Mouse (Mus musculus): ENCODE measurements around the gene Tmem256. TPM values are rescaled to one million over a fixed set of nuclear protein-coding genes. Genes with fewer than 3 reads are reported as not detected.

Gene Tmem256
- total and polyA plus RNA-seq, 2 experiments = 284 to 353 TPM

DNA sequence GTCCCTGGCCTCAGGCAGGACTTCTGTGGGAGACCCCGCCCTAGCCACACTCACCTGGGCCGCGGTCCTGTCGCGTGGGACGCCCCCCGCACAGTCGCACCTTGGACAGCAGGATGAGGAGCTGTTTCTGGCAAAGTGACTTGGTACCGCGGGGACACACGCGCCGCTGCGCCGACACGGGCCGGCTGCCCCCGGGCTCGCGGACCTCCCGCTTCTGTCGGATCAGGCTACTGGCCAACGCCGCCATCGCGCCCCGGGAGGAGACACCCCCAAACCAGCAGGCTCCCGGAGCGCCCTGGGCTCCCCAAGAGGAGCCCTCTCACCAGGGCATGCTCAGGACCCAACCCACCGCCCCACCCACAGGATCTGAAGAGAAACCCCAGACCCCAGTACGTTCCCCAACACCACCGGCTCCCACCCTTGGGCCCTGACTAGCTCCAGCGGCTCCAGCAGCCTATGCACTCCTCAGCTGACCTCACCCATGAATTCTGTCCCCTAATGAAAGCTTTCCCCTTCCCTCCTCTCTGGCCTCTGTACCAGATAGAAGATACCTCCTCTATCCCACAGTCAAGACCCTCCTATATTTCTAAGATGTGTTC lies 36.8 kb upstream of the Tmem256 start, which contains the start of gene Fgf11:
Fgf11 (minus strand) TSS at position 479 of the 599 bp plus-strand sequence.
- Histone ChIP-seq H3K36me3 (ENCODE audit: control insufficient read depth, insufficient read depth, low read length) (no peaks in the 10 kb centered on the region), H3K79me2 (ENCODE audit: control insufficient read depth, insufficient read depth, low read length) (no peaks in the 10 kb centered on the region), H3K4me3 (ENCODE audit: insufficient read depth, low read depth, low read length) (peak within 1 kb of the TSS; percentile 59), H3K4me1 (ENCODE audit: control insufficient read depth, insufficient read depth, low read length) (peaks cover 4% of the 10 kb centered on the region), H3K9ac (ENCODE audit: low read depth, low read length) (peak within 1 kb of the TSS; percentile 61), H3K27me3 (ENCODE audit: control insufficient read depth, insufficient read depth, low read length) (peaks cover 9% of the 10 kb centered on the region), H3K27ac (replicated peaks; ENCODE audit: insufficient read depth, low read depth, low read length) (no peak within 1 kb of the TSS)
- no peak for DNase-seq (ENCODE audit: extremely low read depth, low read depth, low spot score)
- TF ChIP-seq CTCF (IDR thresholded peaks at IDR 0.05; ENCODE audit: low read depth, low read length) = no peak
- no peak for TF ChIP-seq POLR2A (IDR thresholded peaks at IDR 0.05; ENCODE audit: extremely low read depth, insufficient read depth, low read length)
- WGBS = 3% methylated on average over 33 of the region's 33 CpGs

DNA sequence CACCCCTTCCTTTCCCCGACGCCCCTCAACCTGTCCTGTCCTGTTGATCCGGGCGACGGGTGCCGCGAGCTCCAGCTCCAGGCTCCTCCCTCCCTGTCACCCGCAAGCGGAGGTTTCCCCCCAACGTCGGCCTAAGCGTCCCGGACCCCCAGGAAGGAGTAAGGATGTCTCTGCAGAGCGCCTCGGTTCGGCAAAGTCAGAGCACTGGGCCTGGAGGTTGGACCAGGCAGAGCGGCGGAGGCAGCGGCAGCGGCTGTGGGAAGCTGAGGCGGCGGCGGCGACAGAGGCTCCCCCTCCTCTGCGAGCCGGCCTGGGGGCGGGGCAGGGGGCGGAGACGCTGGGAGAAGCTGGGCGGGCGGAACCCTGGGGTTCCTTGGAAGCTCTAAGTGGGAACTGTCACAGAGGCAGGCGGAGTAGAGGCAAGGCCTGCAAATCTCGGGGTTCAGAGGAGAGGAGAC lies 35.6 kb upstream of the Tmem256 start:
- Histone ChIP-seq H3K9ac (ENCODE audit: low read depth, low read length) (peak overlapping the region; percentile 61), H3K27ac (replicated peaks; ENCODE audit: insufficient read depth, low read depth, low read length) (0 out of 2 replicates have a peak overlapping the region, but pooled peaks have one; percentile 81)

DNA sequence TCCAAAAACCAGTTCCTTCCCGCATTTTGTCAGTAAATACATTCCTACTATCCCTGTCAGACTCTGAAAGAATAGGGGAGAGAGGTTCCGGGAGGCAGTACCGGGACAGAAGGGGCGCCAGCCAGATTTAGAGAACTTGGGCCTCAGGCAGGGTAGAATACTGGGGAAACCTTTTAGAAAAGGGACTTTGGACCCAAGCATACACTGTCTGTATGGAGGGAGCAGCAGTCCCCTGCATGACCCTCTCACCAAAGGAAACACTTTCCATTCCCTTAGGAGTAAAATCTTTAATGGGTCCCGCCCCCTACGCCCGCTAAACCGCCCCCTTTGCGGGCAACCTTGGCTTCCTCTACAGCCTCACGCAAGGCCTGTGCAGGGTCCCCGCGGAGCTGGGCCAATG lies 35.0 kb upstream of the Tmem256 start:
- no peaks in the 10 kb centered on the region for H3K79me2 ChIP-seq (ENCODE audit: control insufficient read depth, insufficient read depth, low read length)
- TF ChIP-seq CTCF (IDR thresholded peaks at IDR 0.05; ENCODE audit: low read depth, low read length) = no peak
- TF ChIP-seq POLR2A (IDR thresholded peaks at IDR 0.05; ENCODE audit: extremely low read depth, insufficient read depth, low read length) = no peak
- WGBS = 2% methylated on average over 12 of the region's 12 CpGs
- H3K4me1 ChIP-seq (ENCODE audit: control insufficient read depth, insufficient read depth, low read length) = peaks cover 4% of the 10 kb centered on the region
- H3K27me3 ChIP-seq (ENCODE audit: control insufficient read depth, insufficient read depth, low read length) = peaks cover 9% of the 10 kb centered on the region
- H3K27ac ChIP-seq (replicated peaks; ENCODE audit: insufficient read depth, low read depth, low read length) = peak overlapping the region; percentile 81
- DNase-seq (ENCODE audit: extremely low read depth, low read depth, low spot score) = peak; percentile 61
- H3K9ac ChIP-seq (ENCODE audit: low read depth, low read length) = peak overlapping the region; percentile 61
- H3K4me3 ChIP-seq (ENCODE audit: insufficient read depth, low read depth, low read length) = peak overlapping the region; percentile 59
- no peaks in the 10 kb centered on the region for H3K36me3 ChIP-seq (ENCODE audit: control insufficient read depth, insufficient read depth, low read length)

More for the DNA sequence above, 35.6 kb upstream of the Tmem256 start:
- H3K4me1 ChIP-seq (ENCODE audit: control insufficient read depth, insufficient read depth, low read length) = peaks cover 4% of the 10 kb centered on the region
- H3K27me3 ChIP-seq (ENCODE audit: control insufficient read depth, insufficient read depth, low read length) = peaks cover 9% of the 10 kb centered on the region
- peak; percentile 62 for DNase-seq (ENCODE audit: extremely low read depth, low read depth, low spot score)
- 0 out of 2 replicates have a peak, but pooled peaks have one; percentile 33 for TF ChIP-seq POLR2A (IDR thresholded peaks at IDR 0.05; ENCODE audit: extremely low read depth, insufficient read depth, low read length)
- TF ChIP-seq CTCF (IDR thresholded peaks at IDR 0.05; ENCODE audit: low read depth, low read length) = no peak
- H3K4me3 ChIP-seq (ENCODE audit: insufficient read depth, low read depth, low read length) = peak overlapping the region; percentile 59
- WGBS = under 1% methylated on average over 33 of the region's 33 CpGs
- no peaks in the 10 kb centered on the region for H3K79me2 ChIP-seq (ENCODE audit: control insufficient read depth, insufficient read depth, low read length)
- H3K36me3 ChIP-seq (ENCODE audit: control insufficient read depth, insufficient read depth, low read length) = no peaks in the 10 kb centered on the region

DNA sequence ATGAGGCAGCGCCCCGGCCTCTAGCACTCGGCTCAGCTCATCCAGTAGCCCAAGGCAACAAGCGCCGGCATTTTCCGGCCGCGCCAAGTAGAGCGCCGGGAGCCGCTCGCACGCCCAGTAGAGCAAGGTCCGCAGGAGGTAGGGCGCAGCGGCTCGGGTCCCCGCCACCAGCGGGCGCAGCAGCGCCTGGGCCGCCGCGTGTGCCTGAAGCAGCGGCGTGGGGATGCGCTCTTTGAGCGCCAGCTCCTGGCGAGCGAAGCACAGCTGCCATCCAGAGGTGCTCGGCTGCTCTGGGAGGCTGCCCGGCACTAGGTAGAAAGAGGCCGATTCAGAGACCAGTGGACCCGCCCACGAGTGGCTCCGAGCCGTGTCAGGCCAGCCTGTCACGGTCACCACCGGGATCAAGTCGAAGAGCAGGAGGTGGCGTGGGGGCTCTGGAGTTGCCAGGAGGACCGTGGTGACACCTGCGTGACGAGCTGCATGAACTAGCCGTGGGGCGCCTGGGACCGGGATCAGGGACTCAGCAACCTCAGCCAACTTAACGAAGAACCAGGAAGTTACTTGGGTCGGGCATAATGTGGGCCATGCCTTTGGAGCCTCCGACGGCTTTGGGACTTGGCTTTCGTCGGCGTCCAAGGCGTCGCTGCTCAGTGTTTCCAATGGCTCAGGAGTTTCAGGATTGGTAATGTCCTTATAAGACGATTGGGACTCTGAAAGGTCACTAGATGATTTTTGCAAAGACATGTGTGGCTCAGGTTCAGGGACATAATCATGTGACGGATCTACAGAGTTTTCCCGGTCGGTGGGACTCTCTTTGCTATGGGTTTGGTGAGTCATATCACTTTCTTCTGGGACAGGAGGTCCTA lies 34.3 kb upstream of the Tmem256 start:
- Histone ChIP-seq H3K9ac (ENCODE audit: low read depth, low read length) (peak overlapping the region; percentile 67), H3K36me3 (ENCODE audit: control insufficient read depth, insufficient read depth, low read length) (no peaks in the 10 kb centered on the region), H3K27ac (replicated peaks; ENCODE audit: insufficient read depth, low read depth, low read length) (peak overlapping the region; percentile 81), H3K79me2 (ENCODE audit: control insufficient read depth, insufficient read depth, low read length) (no peaks in the 10 kb centered on the region), H3K4me1 (ENCODE audit: control insufficient read depth, insufficient read depth, low read length) (peaks cover 4% of the 10 kb centered on the region), H3K27me3 (ENCODE audit: control insufficient read depth, insufficient read depth, low read length) (peaks cover 9% of the 10 kb centered on the region), H3K4me3 (ENCODE audit: insufficient read depth, low read depth, low read length) (peak overlapping the region; percentile 59)
- DNase-seq (ENCODE audit: extremely low read depth, low read depth, low spot score) = peak; percentile 80
- TF ChIP-seq POLR2A (IDR thresholded peaks at IDR 0.05; ENCODE audit: extremely low read depth, insufficient read depth, low read length) (no peak), CTCF (IDR thresholded peaks at IDR 0.05; ENCODE audit: low read depth, low read length) (peak; percentile 77)
- 3% methylated on average over 60 of the region's 60 CpGs for WGBS

- peak; percentile 66 for DNase-seq (ENCODE audit: extremely low read depth, low read depth, low spot score)
- no peaks in the 10 kb centered on the region for H3K79me2 ChIP-seq (ENCODE audit: control insufficient read depth, insufficient read depth, low read length)
- no peaks in the 10 kb centered on the region for H3K36me3 ChIP-seq (ENCODE audit: control insufficient read depth, insufficient read depth, low read length)
- peak overlapping the region; percentile 56 for H3K4me3 ChIP-seq (ENCODE audit: insufficient read depth, low read depth, low read length)
- TF ChIP-seq POLR2A (IDR thresholded peaks at IDR 0.05; ENCODE audit: extremely low read depth, insufficient read depth, low read length) (no peak), CTCF (IDR thresholded peaks at IDR 0.05; ENCODE audit: low read depth, low read length) (no peak)
- H3K27ac ChIP-seq (replicated peaks; ENCODE audit: insufficient read depth, low read depth, low read length) = peak overlapping the region; percentile 59
- H3K4me1 ChIP-seq (ENCODE audit: control insufficient read depth, insufficient read depth, low read length) = peaks cover 4% of the 10 kb centered on the region
- H3K9ac ChIP-seq (ENCODE audit: low read depth, low read length) = peak overlapping the region; percentile 39; the same call in 1 of the 2 replicates
- 23% methylated on average over 12 of the region's 12 CpGs for WGBS
- peaks cover 9% of the 10 kb centered on the region for H3K27me3 ChIP-seq (ENCODE audit: control insufficient read depth, insufficient read depth, low read length)
Observed at GRCm38 (mm10) chr11:69804652-69804940, 33.7 kb upstream of the Tmem256 start.
